Mouse (Mus musculus): Measurements from ENCODE around the gene Letm1. TPM values are rescaled to one million over a fixed set of nuclear protein-coding genes. Genes with fewer than 3 reads are reported as not detected.
A peak's percentile ranks its signal among the peaks of the same experiment; 100 is the strongest.

Letm1 gene
- polyA plus RNA-seq, 1 experiment, result 27.0 TPM

DNA sequence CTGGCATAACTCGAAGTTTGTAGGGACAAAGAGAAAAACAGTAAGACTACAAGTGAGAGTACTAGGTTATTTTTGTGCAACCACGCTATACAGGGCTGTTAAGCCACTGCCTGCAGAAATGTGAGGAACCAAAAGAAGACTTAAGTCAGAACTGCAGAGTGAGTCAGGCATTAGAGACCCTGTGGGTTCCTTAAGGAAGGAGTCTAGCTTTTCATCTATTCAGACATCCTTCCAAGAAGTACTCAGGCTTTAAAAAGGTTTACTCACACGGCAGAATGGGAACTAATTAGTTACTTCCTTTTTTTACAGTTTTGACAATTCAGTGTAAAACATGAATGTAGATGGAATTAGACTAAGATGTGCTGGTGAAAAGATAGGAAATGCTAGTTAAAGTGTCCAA is 39.8 kb upstream of the Letm1 start:
- H3K27me3 ChIP-seq (ENCODE audit: control insufficient read depth, insufficient read depth, insufficient read length), result no peaks in the 10 kb centered on the region
- peaks cover 69% of the 10 kb centered on the region for H3K79me2 ChIP-seq (ENCODE audit: control insufficient read depth, insufficient read depth)
- H3K36me3 ChIP-seq (ENCODE audit: control insufficient read depth, insufficient read depth), result peaks cover 5% of the 10 kb centered on the region
- H3K4me3 ChIP-seq (ENCODE audit: insufficient read depth, poor library complexity, severe bottlenecking), result no peak overlapping the region
- no peak for TF ChIP-seq CEBPB (IDR thresholded peaks at IDR 0.05; ENCODE audit: low read depth)
- TF ChIP-seq USF1 (IDR thresholded peaks at IDR 0.05; ENCODE audit: low read depth), result no peak
- no peak for TF ChIP-seq MYOD1 (IDR thresholded peaks at IDR 0.05; ENCODE audit: control insufficient read depth, insufficient read length, low read depth)
- TF ChIP-seq MAX (IDR thresholded peaks at IDR 0.05), result no peak
- no peak for TF ChIP-seq MYOG (IDR thresholded peaks at IDR 0.05; ENCODE audit: control insufficient read depth, extremely low read depth, insufficient read length)
- no peak for TF ChIP-seq CTCF (IDR thresholded peaks at IDR 0.05; ENCODE audit: control insufficient read depth, insufficient read depth, insufficient read length)
- H3K79me3 ChIP-seq (ENCODE audit: low read depth), result peaks cover 59% of the 10 kb centered on the region
- no peak overlapping the region for H3ac ChIP-seq (ENCODE audit: control insufficient read depth, insufficient read length, low read depth)

DNA sequence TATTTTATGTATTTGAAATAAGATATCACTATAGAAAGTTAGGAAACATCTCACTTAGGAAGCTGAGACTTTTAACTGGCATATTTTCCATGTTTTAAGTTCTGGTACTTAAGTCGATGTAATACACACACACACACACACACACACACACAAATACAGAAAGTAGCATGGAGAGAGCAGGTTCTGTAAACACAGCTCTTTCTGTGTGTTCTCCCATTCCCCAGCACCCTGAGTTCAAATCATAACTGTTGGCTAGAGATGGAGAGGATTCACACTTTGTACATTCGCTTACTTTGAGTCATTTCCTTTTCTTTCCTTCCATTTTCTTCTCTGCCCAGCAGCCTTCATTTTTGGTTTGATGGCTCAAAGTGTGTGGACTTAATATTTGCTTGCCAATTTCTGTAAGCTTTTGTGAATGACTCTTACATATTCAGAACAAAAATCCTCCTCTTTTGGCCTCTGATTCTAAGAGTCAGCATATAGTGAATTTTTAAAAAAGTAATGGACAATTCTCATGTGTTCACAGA is 39.3 kb upstream of the Letm1 start:
- peaks cover 64% of the 10 kb centered on the region for H3K79me2 ChIP-seq (ENCODE audit: control insufficient read depth, insufficient read depth)
- TF ChIP-seq USF1 (IDR thresholded peaks at IDR 0.05; ENCODE audit: low read depth), result no peak
- TF ChIP-seq MYOG (IDR thresholded peaks at IDR 0.05; ENCODE audit: control insufficient read depth, extremely low read depth, insufficient read length), result no peak
- no peak for TF ChIP-seq MYOD1 (IDR thresholded peaks at IDR 0.05; ENCODE audit: control insufficient read depth, insufficient read length, low read depth)
- H3K4me3 ChIP-seq (ENCODE audit: insufficient read depth, poor library complexity, severe bottlenecking), result peak overlapping the region; percentile 81
- H3K79me3 ChIP-seq (ENCODE audit: low read depth), result peaks cover 54% of the 10 kb centered on the region
- no peaks in the 10 kb centered on the region for H3K27me3 ChIP-seq (ENCODE audit: control insufficient read depth, insufficient read depth, insufficient read length)
- H3K36me3 ChIP-seq (ENCODE audit: control insufficient read depth, insufficient read depth), result peaks cover 5% of the 10 kb centered on the region
- peak overlapping the region; percentile 28 for H3ac ChIP-seq (ENCODE audit: control insufficient read depth, insufficient read length, low read depth)

DNA sequence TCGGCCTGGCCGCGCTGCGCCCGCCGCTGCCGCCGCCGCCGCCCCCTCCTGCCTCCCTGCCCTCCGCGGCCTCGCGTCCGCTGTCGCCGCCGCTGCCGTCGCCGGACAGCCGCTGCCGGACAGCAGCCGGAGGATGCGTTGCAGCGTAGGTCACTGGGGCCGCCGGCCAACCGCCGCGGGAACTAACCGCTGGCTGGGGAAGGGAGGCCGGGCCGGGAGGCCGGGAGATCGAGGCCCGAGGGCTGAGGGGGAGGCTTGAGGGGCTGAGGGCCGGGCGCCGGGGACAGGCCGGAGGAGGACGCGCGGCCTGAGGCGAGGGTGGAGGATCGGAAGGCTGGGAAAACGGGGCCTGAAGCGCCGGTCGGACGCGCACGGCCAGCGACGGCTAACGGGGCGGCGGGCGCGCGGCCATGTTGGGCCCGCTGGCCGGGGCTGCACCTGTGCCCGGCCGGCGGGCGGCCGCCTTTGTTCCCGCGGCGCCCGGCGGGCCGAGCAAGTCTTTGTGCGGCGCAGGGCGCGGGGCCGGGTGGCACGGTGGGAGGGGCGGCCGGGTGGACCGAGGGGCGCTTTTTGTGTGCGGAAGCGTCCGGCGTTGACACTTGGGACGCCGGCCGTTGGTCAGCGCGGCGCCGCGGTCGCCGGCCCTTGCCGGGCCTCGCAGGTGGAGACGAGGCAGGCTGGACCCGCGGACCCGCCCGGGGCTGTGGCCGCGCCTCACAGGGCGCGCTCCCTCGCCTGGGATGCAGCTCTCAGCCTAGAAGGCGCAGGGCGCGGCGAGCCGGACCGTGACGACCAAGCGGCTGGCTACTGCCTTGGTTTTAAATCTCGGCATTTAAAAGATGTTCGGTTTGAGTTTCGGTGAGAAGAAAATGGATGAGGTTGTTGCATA is 38.4 kb upstream of the Letm1 start:
- Histone ChIP-seq H3K36me3 (ENCODE audit: control insufficient read depth, insufficient read depth) (peaks cover 5% of the 10 kb centered on the region), H3K79me3 (ENCODE audit: low read depth) (peaks cover 44% of the 10 kb centered on the region), H3ac (ENCODE audit: control insufficient read depth, insufficient read length, low read depth) (peak overlapping the region; percentile 91), H3K4me3 (ENCODE audit: insufficient read depth, poor library complexity, severe bottlenecking) (peak overlapping the region; percentile 81), H3K27me3 (ENCODE audit: control insufficient read depth, insufficient read depth, insufficient read length) (no peaks in the 10 kb centered on the region), H3K79me2 (ENCODE audit: control insufficient read depth, insufficient read depth) (peaks cover 54% of the 10 kb centered on the region)
- no peak for TF ChIP-seq USF1 (IDR thresholded peaks at IDR 0.05; ENCODE audit: low read depth)

DNA sequence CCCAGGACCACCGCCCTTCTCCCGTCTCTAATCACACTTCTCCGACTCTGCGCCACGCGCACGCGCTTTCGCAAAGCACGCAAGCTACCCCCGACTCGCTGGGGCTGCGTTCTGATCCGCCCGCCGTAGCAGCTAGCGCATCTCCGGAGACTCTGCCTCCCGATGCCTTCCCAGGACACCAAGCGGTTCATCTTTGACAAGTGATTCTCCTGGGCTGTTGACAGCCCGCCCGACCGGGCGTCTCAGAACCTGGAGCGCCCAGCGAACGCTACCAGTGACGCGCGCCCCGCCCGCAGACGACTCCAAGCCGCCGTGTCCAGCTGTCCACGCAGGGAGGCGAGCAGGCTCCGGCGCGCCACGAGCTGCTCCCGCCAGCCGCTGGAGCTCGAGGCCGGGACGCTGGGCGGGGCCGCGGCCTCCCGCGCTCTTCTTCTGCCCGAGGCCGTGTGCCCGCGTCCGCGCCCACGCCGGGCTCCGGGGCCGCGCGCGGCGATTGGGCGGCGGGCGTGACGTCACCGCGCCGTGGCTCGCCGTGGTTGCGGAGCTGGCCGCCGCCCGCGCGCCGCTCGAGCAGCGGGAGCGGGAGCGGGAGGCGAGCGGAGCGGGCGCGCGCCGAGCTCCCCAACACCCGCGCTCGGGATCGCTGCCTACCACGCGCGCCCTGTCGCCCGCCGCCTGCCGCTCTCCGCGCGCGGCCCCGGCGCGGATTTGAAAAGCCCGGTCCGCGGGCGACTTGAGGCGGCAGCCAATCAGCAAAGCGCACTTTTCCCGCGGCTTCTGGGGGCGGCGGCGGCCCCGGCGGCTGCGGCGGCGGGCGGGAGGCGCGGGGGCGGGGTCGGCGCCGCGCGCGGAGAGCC is 37.5 kb upstream of the Letm1 start, which contains the start of gene Nsd2:
Gene Nsd2, plus strand, starts transcription at position 850 of the 857 bp plus-strand sequence.
- H3K4me3 ChIP-seq (ENCODE audit: insufficient read depth, poor library complexity, severe bottlenecking), result peak within 1 kb of the TSS; percentile 81
- H3K27me3 ChIP-seq (ENCODE audit: control insufficient read depth, insufficient read depth, insufficient read length), result no peaks in the 10 kb centered on the region
- H3K36me3 ChIP-seq (ENCODE audit: control insufficient read depth, insufficient read depth), result peaks cover 5% of the 10 kb centered on the region
- peak; percentile 41 for TF ChIP-seq MAX (IDR thresholded peaks at IDR 0.05)
- no peak for TF ChIP-seq MYOG (IDR thresholded peaks at IDR 0.05; ENCODE audit: control insufficient read depth, extremely low read depth, insufficient read length)
- TF ChIP-seq MYOD1 (IDR thresholded peaks at IDR 0.05; ENCODE audit: control insufficient read depth, insufficient read length, low read depth), result no peak
- peak within 1 kb of the TSS; percentile 91 for H3ac ChIP-seq (ENCODE audit: control insufficient read depth, insufficient read length, low read depth)
- H3K79me3 ChIP-seq (ENCODE audit: low read depth), result peaks cover 36% of the 10 kb centered on the region
- H3K79me2 ChIP-seq (ENCODE audit: control insufficient read depth, insufficient read depth), result peaks cover 46% of the 10 kb centered on the region

DNA sequence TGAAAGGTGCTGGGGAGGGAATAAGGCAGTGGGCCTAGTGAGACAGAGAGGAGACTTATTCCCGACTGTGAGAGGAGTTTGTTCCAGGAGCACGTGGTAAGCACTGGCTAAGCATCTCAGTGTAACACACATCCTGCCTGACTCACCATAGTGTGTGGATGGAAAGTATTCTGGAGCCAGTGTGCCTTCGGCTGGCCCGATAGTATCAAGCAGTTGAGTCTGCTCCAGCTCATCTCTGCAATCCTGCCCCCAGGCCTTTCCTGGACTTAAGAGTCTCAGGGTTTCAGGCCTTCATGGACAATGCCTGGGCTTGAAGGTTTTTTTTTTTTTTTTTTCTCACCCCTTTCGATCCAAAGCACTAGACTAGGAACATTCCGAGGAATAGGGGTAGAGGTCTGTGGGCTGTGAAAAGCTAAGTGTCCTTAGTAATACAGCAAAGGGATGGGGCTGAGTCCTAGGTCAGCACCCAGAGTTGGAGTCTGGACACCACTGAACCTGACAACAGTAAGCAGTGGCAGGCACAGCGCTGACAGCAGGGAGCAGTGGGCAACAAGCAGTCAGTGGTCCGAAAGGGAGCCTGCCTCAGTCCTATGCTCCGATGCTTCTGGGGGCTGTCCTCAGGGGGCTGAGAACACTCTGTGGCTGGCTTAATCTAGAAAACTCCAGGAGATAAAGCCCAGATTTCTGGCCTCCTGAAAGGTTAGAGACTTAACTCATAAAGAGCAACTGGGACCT is 36.7 kb upstream of the Letm1 start:
- peak overlapping the region; percentile 59 for H3ac ChIP-seq (ENCODE audit: control insufficient read depth, insufficient read length, low read depth)
- peak overlapping the region; percentile 81 for H3K4me3 ChIP-seq (ENCODE audit: insufficient read depth, poor library complexity, severe bottlenecking)
- peaks cover 28% of the 10 kb centered on the region for H3K79me3 ChIP-seq (ENCODE audit: low read depth)
- no peaks in the 10 kb centered on the region for H3K27me3 ChIP-seq (ENCODE audit: control insufficient read depth, insufficient read depth, insufficient read length)
- peaks cover 5% of the 10 kb centered on the region for H3K36me3 ChIP-seq (ENCODE audit: control insufficient read depth, insufficient read depth)
- TF ChIP-seq MAX (IDR thresholded peaks at IDR 0.05) (peak; percentile 77), USF1 (IDR thresholded peaks at IDR 0.05; ENCODE audit: low read depth) (peak; percentile 82), CTCF (IDR thresholded peaks at IDR 0.05; ENCODE audit: control insufficient read depth, insufficient read depth, insufficient read length) (no peak), CEBPB (IDR thresholded peaks at IDR 0.05; ENCODE audit: low read depth) (no peak)
- peaks cover 38% of the 10 kb centered on the region for H3K79me2 ChIP-seq (ENCODE audit: control insufficient read depth, insufficient read depth)

All from C2C12 (cell line).